Mouse (Mus musculus): Measurements from ENCODE around the gene Mogs. TPM values are rescaled to one million over a fixed set of nuclear protein-coding genes. Genes with fewer than 3 reads are reported as not detected.

Mogs gene
- polyA plus RNA-seq, 1 experiment from 2014 or later, result 27.2 TPM

GRCm38 (mm10) chr6:83078324-83078858 lies 36.9 kb upstream of the Mogs start:
- peaks cover 55% of the 10 kb centered on the region for H3K27me3 ChIP-seq
- peak overlapping the region; percentile 70 for H3K9ac ChIP-seq
- peak overlapping the region; percentile 83 for H3K4me3 ChIP-seq
- peaks cover 10% of the 10 kb centered on the region for H3K36me3 ChIP-seq
- peaks cover 21% of the 10 kb centered on the region for H3K4me1 ChIP-seq (replicated peaks)
- no peaks in the 10 kb centered on the region for H3K9me3 ChIP-seq
- peak overlapping the region; percentile 95 for H3K4me2 ChIP-seq
- under 1% methylated on average over 46 of the region's 46 CpGs for WGBS
- peak overlapping the region; percentile 95 for H3K27ac ChIP-seq (replicated peaks)
- peak; percentile 94 for ATAC-seq (ENCODE audit: low FRiP score, low read depth)

GRCm38 (mm10) chr6:83080210-83080609 lies 35.1 kb upstream of the Mogs start:
- ATAC-seq (ENCODE audit: low FRiP score, low read depth), result no peak
- Histone ChIP-seq H3K4me1 (replicated peaks) (peaks cover 21% of the 10 kb centered on the region), H3K9me3 (no peaks in the 10 kb centered on the region), H3K27ac (replicated peaks) (no peak overlapping the region), H3K4me2 (no peak overlapping the region), H3K27me3 (peaks cover 55% of the 10 kb centered on the region), H3K9ac (no peak overlapping the region), H3K36me3 (peaks cover 10% of the 10 kb centered on the region), H3K4me3 (no peak overlapping the region)
- 97% methylated on average over 5 of the region's 5 CpGs for WGBS

GRCm38 (mm10) chr6:83083497-83083896 lies 31.8 kb upstream of the Mogs start:
- ATAC-seq (ENCODE audit: low FRiP score, low read depth), result no peak
- Histone ChIP-seq H3K4me2 (no peak overlapping the region), H3K27ac (replicated peaks) (no peak overlapping the region), H3K36me3 (peaks cover 10% of the 10 kb centered on the region), H3K4me3 (no peak overlapping the region), H3K4me1 (replicated peaks) (peaks cover 25% of the 10 kb centered on the region), H3K9ac (no peak overlapping the region), H3K9me3 (no peaks in the 10 kb centered on the region), H3K27me3 (peaks cover 67% of the 10 kb centered on the region)
- WGBS, result 18% methylated on average over 5 of the region's 5 CpGs

GRCm38 (mm10) chr6:83084477-83084876 lies 30.8 kb upstream of the Mogs start:
- Histone ChIP-seq H3K4me1 (replicated peaks) (peaks cover 17% of the 10 kb centered on the region), H3K27me3 (peaks cover 74% of the 10 kb centered on the region)
- WGBS, result 3% methylated on average over 6 of the region's 6 CpGs

GRCm38 (mm10) chr6:83086121-83087035 lies 28.9 kb upstream of the Mogs start, which contains the start of gene Lbx2:
Lbx2 (plus strand) TSS chr6:83086367.
- peaks cover 6% of the 10 kb centered on the region for H3K36me3 ChIP-seq
- H3K9me3 ChIP-seq, result no peaks in the 10 kb centered on the region
- WGBS, result 5% methylated on average over 42 of the region's 42 CpGs
- H3K9ac ChIP-seq, result no peak within 1 kb of the TSS
- no peak for ATAC-seq (ENCODE audit: low FRiP score, low read depth)
- peaks cover 89% of the 10 kb centered on the region for H3K27me3 ChIP-seq
- H3K4me3 ChIP-seq, result 0 out of 2 replicates have a peak within 1 kb of the TSS, but pooled peaks have one; percentile 0
- peak within 1 kb of the TSS; percentile 37; the same call in 1 of the 2 replicates for H3K4me2 ChIP-seq
- H3K4me1 ChIP-seq (replicated peaks), result peaks cover 12% of the 10 kb centered on the region
- H3K27ac ChIP-seq (replicated peaks), result no peak within 1 kb of the TSS

More at GRCm38 (mm10) chr6:83084477-83084876, 30.8 kb upstream of the Mogs start:
- H3K4me2 ChIP-seq, result no peak overlapping the region
- no peak overlapping the region for H3K9ac ChIP-seq
- ATAC-seq (ENCODE audit: low FRiP score, low read depth), result no peak
- H3K9me3 ChIP-seq, result no peaks in the 10 kb centered on the region
- peaks cover 10% of the 10 kb centered on the region for H3K36me3 ChIP-seq
- H3K27ac ChIP-seq (replicated peaks), result no peak overlapping the region
- H3K4me3 ChIP-seq, result no peak overlapping the region

GRCm38 (mm10) chr6:83087205-83087925 lies 27.9 kb upstream of the Mogs start:
- H3K9me3 ChIP-seq, result no peaks in the 10 kb centered on the region
- H3K27me3 ChIP-seq, result peaks cover 84% of the 10 kb centered on the region
- peaks cover 12% of the 10 kb centered on the region for H3K4me1 ChIP-seq (replicated peaks)
- 1% methylated on average over 47 of the region's 47 CpGs for WGBS
- H3K4me3 ChIP-seq, result peak overlapping the region; percentile 1; the same call in 1 of the 2 replicates
- no peak overlapping the region for H3K9ac ChIP-seq
- H3K27ac ChIP-seq (replicated peaks), result no peak overlapping the region
- peak overlapping the region; percentile 37 for H3K4me2 ChIP-seq
- H3K36me3 ChIP-seq, result no peaks in the 10 kb centered on the region
- no peak for ATAC-seq (ENCODE audit: low FRiP score, low read depth)

GRCm38 (mm10) chr6:83087926-83088260 lies 27.4 kb upstream of the Mogs start:
- Histone ChIP-seq H3K27ac (replicated peaks) (no peak overlapping the region), H3K9ac (no peak overlapping the region), H3K36me3 (no peaks in the 10 kb centered on the region), H3K4me2 (peak overlapping the region; percentile 37), H3K27me3 (peaks cover 79% of the 10 kb centered on the region), H3K9me3 (no peaks in the 10 kb centered on the region), H3K4me3 (0 out of 2 replicates have a peak overlapping the region, but pooled peaks have one; percentile 1), H3K4me1 (replicated peaks) (peaks cover 12% of the 10 kb centered on the region)
- WGBS, result 2% methylated on average over 9 of the region's 9 CpGs
- ATAC-seq (ENCODE audit: low FRiP score, low read depth), result no peak

GRCm38 (mm10) chr6:83092416-83093127 lies 22.7 kb upstream of the Mogs start:
- peaks cover 5% of the 10 kb centered on the region; the same call in 1 of the 2 replicates for H3K4me1 ChIP-seq (replicated peaks)
- H3K9ac ChIP-seq, result no peak overlapping the region
- no peak overlapping the region for H3K4me2 ChIP-seq
- H3K36me3 ChIP-seq, result no peaks in the 10 kb centered on the region
- ATAC-seq (ENCODE audit: low FRiP score, low read depth), result no peak
- no peak overlapping the region for H3K27ac ChIP-seq (replicated peaks)
- H3K9me3 ChIP-seq, result no peaks in the 10 kb centered on the region
- peaks cover 34% of the 10 kb centered on the region for H3K27me3 ChIP-seq
- H3K4me3 ChIP-seq, result no peak overlapping the region
- 51% methylated on average over 6 of the region's 6 CpGs for WGBS

GRCm38 (mm10) chr6:83095968-83096367 lies 19.3 kb upstream of the Mogs start:
- H3K9me3 ChIP-seq, result no peaks in the 10 kb centered on the region
- WGBS, result 41% methylated on average over 6 of the region's 6 CpGs
- ATAC-seq (ENCODE audit: low FRiP score, low read depth), result no peak

GRCm38 (mm10) chr6:83098411-83098810 lies 16.9 kb upstream of the Mogs start:
- 76% methylated on average over 2 of the region's 2 CpGs for WGBS
- H3K4me3 ChIP-seq, result no peak overlapping the region

More at GRCm38 (mm10) chr6:83095968-83096367, 19.3 kb upstream of the Mogs start:
- Histone ChIP-seq H3K36me3 (no peaks in the 10 kb centered on the region), H3K27ac (replicated peaks) (no peak overlapping the region), H3K4me2 (no peak overlapping the region), H3K4me3 (no peak overlapping the region), H3K27me3 (peaks cover 8% of the 10 kb centered on the region), H3K4me1 (replicated peaks) (0 out of 2 replicates have a peak, but pooled peaks cover 4% of the 10 kb centered on the region), H3K9ac (no peak overlapping the region)

GRCm38 (mm10) chr6:83101316-83101687 lies 14.0 kb upstream of the Mogs start, which contains the start of the genes Ccdc142 and Gm42688:
Ccdc142 (plus strand) TSS chr6:83101601.
Gm42688 (plus strand) TSS chr6:83101617.
- Histone ChIP-seq H3K9me3 (no peaks in the 10 kb centered on the region), H3K36me3 (no peaks in the 10 kb centered on the region)

More at GRCm38 (mm10) chr6:83098411-83098810, 16.9 kb upstream of the Mogs start:
- no peak for ATAC-seq (ENCODE audit: low FRiP score, low read depth)
- Histone ChIP-seq H3K27ac (replicated peaks) (no peak overlapping the region), H3K4me1 (replicated peaks) (peaks cover 18% of the 10 kb centered on the region), H3K27me3 (peaks cover 4% of the 10 kb centered on the region; the same call in 1 of the 2 replicates), H3K36me3 (no peaks in the 10 kb centered on the region), H3K9ac (no peak overlapping the region), H3K9me3 (no peaks in the 10 kb centered on the region), H3K4me2 (no peak overlapping the region)

More at GRCm38 (mm10) chr6:83101316-83101687, 14.0 kb upstream of the Mogs start, which contains the start of the genes Ccdc142 and Gm42688:
- Histone ChIP-seq H3K27ac (replicated peaks) (peak within 1 kb of the TSS; percentile 86), H3K4me3 (peak within 1 kb of the TSS; percentile 62), H3K9ac (peak within 1 kb of the TSS; percentile 80), H3K27me3 (peaks cover 4% of the 10 kb centered on the region; the same call in 1 of the 2 replicates), H3K4me2 (peak within 1 kb of the TSS; percentile 95), H3K4me1 (replicated peaks) (peaks cover 21% of the 10 kb centered on the region)
- WGBS, result under 1% methylated on average over 25 of the region's 25 CpGs
- ATAC-seq (ENCODE audit: low FRiP score, low read depth), result peak; percentile 91

Data from hindbrain, embryonic 15.5 days (tissue).